Mouse (Mus musculus) small intestine, adult 2 months (tissue): ENCODE data around the gene Fbxo47.

Experiments
- CTCF ChIP-seq: fragments of 200-500 bp; IDR thresholded peaks from 2 replicates; pipeline ENCODE4 v1.5.1; 2012; ENCODE audit warnings: low read depth, mild to moderate bottlenecking, control low read depth, inconsistent platforms, low read length, moderate library complexity, mixed read lengths; ENCODE audit not compliant: insufficient replicate concordance, insufficient read length; ENCODE audit errors: extremely low read depth
- POLR2A ChIP-seq: fragments of 200-500 bp; IDR thresholded peaks from 2 replicates; pipeline ENCODE4 v1.6.1; 2012; ENCODE audit warnings: low read depth, mild to moderate bottlenecking, control low read depth, inconsistent platforms, low read length, moderate library complexity

- TF ChIP-seq CTCF (no peak), POLR2A (no peak)
Measured at GRCm38 (mm10) chr11:97928905-97929304, 45.0 kb upstream of the Fbxo47 start.
